Mouse (Mus musculus) MEL (cell line): ENCODE data around the gene Trim46. TPM values are rescaled to one million over a fixed set of nuclear protein-coding genes. Genes with fewer than 3 reads are reported as not detected.
A peak's percentile ranks its signal among the peaks of the same experiment; 100 is the strongest.

Experiments
- DNase-seq: peaks from one replicate; pipeline ENCODE4 v3.0.0; 2011; ENCODE audit warnings: low read depth, low spot score
- H3K27ac ChIP-seq: 2 replicates; pipeline ENCODE4 v1.5.1; 2012; ENCODE audit warnings: low read depth, mild to moderate bottlenecking, control low read depth, low read length, moderate library complexity; ENCODE audit not compliant: control insufficient read depth
- H3K27me3 ChIP-seq, 2 experiments: fragments of 150-350 bp in 1 of 2; sonication (generic) in 1 of 2; 2 replicates each; pipeline ENCODE4 v1.6.1; 2012; ENCODE audit warnings: low read length in 2 of 2, mild to moderate bottlenecking in 2 of 2, improper control_type of control experiment in 1 of 2, moderate library complexity in 1 of 2; ENCODE audit not compliant: insufficient read depth in 2 of 2, control insufficient read depth in 1 of 2
- H3K36me3 ChIP-seq, 2 experiments: 2 replicates each; pipeline ENCODE4 v1.6.1; 2012 to 2014; ENCODE audit warnings: low read length in 2 of 2, improper control_type of control experiment in 1 of 2, inconsistent platforms in 1 of 2, mild to moderate bottlenecking in 1 of 2; ENCODE audit not compliant: insufficient read depth in 2 of 2, control insufficient read depth in 1 of 2
- H3K4me1 ChIP-seq, 2 experiments: fragments of 150-350 bp in 1 of 2; sonication (generic) in 1 of 2; 2 replicates each; pipeline ENCODE4 v1.6.1; 2012; ENCODE audit warnings: low read length in 2 of 2, improper control_type of control experiment in 1 of 2, mild to moderate bottlenecking in 1 of 2; ENCODE audit not compliant: insufficient read depth in 2 of 2, control insufficient read depth in 1 of 2
- H3K4me3 ChIP-seq, 2 experiments: fragments of 150-350 bp in 1 of 2; sonication (generic) in 1 of 2; 2 replicates each; pipeline ENCODE4 v1.5.1; 2012; ENCODE audit warnings: low read depth in 2 of 2, low read length in 2 of 2, mild to moderate bottlenecking in 2 of 2, moderate library complexity in 2 of 2, control low read depth in 1 of 2, improper control_type of control experiment in 1 of 2; ENCODE audit not compliant: control insufficient read depth in 1 of 2, insufficient read depth in 1 of 2
- H3K79me2 ChIP-seq: 2 replicates; pipeline ENCODE4 v1.6.1; 2012; ENCODE audit warnings: mild to moderate bottlenecking, low read length, moderate library complexity; ENCODE audit not compliant: control insufficient read depth, poor library complexity, insufficient read depth
- H3K9ac ChIP-seq: 2 replicates; pipeline ENCODE4 v1.6.1; 2012; ENCODE audit warnings: low read depth, mild to moderate bottlenecking, control low read depth, low read length, moderate library complexity; ENCODE audit not compliant: control insufficient read depth, poor library complexity, severe bottlenecking
- H3K9me3 ChIP-seq: fragments of 150-350 bp; sonication (generic); replicated peaks from 2 replicates; pipeline ENCODE4 v1.6.1; 2012; ENCODE audit warnings: mild to moderate bottlenecking, low read length, improper control_type of control experiment, moderate library complexity; ENCODE audit not compliant: insufficient read depth
- BHLHE40 ChIP-seq: IDR thresholded peaks from 2 replicates; pipeline ENCODE4 v1.6.1; 2012; ENCODE audit warnings: low read depth, mild to moderate bottlenecking, inconsistent platforms, low read length, improper control_type of control experiment, borderline replicate concordance
- CHD1 ChIP-seq: IDR thresholded peaks from 2 replicates; pipeline ENCODE4 v1.6.1; 2012; ENCODE audit warnings: low read depth, mild to moderate bottlenecking, inconsistent platforms, low read length, improper control_type of control experiment
- E2F4 ChIP-seq: IDR thresholded peaks from 2 replicates; pipeline ENCODE4 v1.6.1; 2011; ENCODE audit warnings: low read depth, low read length, improper control_type of control experiment, borderline replicate concordance
- ETS1 ChIP-seq: IDR thresholded peaks from 2 replicates; pipeline ENCODE4 v1.6.1; 2012; ENCODE audit warnings: low read depth, mild to moderate bottlenecking, inconsistent platforms, low read length, improper control_type of control experiment, moderate library complexity
- GABPA ChIP-seq: IDR thresholded peaks from 2 replicates; pipeline ENCODE4 v1.6.1; 2012; ENCODE audit warnings: low read depth, mild to moderate bottlenecking, inconsistent platforms, low read length, improper control_type of control experiment, moderate library complexity
- GATA1 ChIP-seq: IDR thresholded peaks from 2 replicates; pipeline ENCODE4 v1.6.1; 2011; ENCODE audit warnings: low read depth, low read length, improper control_type of control experiment
- KAT2A ChIP-seq: conservative IDR thresholded peaks from 2 replicates; pipeline ENCODE4 v1.6.1; 2012; ENCODE audit warnings: low read depth, low read length, improper control_type of control experiment, inconsistent platforms
- MAFK ChIP-seq: IDR thresholded peaks from 2 replicates; pipeline ENCODE4 v1.6.1; 2011; ENCODE audit warnings: low read depth, mild to moderate bottlenecking, low read length, improper control_type of control experiment, borderline replicate concordance
- MEF2A ChIP-seq: IDR thresholded peaks from 2 replicates; pipeline ENCODE4 v1.6.1; 2014; ENCODE audit warnings: low read depth, mild to moderate bottlenecking, inconsistent platforms, low read length, improper control_type of control experiment; ENCODE audit not compliant: poor library complexity, insufficient replicate concordance, severe bottlenecking; ENCODE audit errors: extremely low read depth
- MXI1 ChIP-seq: IDR thresholded peaks from 2 replicates; pipeline ENCODE4 v1.6.1; 2011; ENCODE audit warnings: mild to moderate bottlenecking, low read depth, low read length, improper control_type of control experiment
- MYC ChIP-seq: IDR thresholded peaks from 2 replicates; pipeline ENCODE4 v1.6.1; 2011; ENCODE audit warnings: low read depth, mild to moderate bottlenecking, low read length, improper control_type of control experiment, moderate library complexity
- NRF1 ChIP-seq: IDR thresholded peaks from 2 replicates; pipeline ENCODE4 v1.6.1; 2014; ENCODE audit warnings: low read depth, mild to moderate bottlenecking, inconsistent platforms, low read length, improper control_type of control experiment, moderate library complexity; ENCODE audit not compliant: poor library complexity, insufficient read depth, severe bottlenecking
- POLR2AphosphoS2 ChIP-seq: IDR thresholded peaks from 2 replicates; pipeline ENCODE4 v1.6.1; 2011; ENCODE audit warnings: low read length, improper control_type of control experiment
- POLR2AphosphoS5 ChIP-seq: IDR thresholded peaks from 2 replicates; pipeline ENCODE4 v1.6.1; 2012; ENCODE audit warnings: low read depth, borderline replicate concordance, mild to moderate bottlenecking, inconsistent platforms, low read length, moderate library complexity, mixed read lengths
- RCOR1 ChIP-seq: IDR thresholded peaks from 2 replicates; pipeline ENCODE4 v1.6.1; 2012; ENCODE audit warnings: low read depth, mild to moderate bottlenecking, inconsistent platforms, low read length, improper control_type of control experiment
- SIN3A ChIP-seq: IDR thresholded peaks from 2 replicates; pipeline ENCODE4 v1.6.1; 2012; ENCODE audit warnings: low read length, improper control_type of control experiment, inconsistent platforms
- TAL1 ChIP-seq: IDR thresholded peaks from 2 replicates; pipeline ENCODE4 v1.6.1; 2012; ENCODE audit warnings: mild to moderate bottlenecking, inconsistent platforms, low read length, moderate library complexity, mixed read lengths
- TBP ChIP-seq: IDR thresholded peaks from 2 replicates; pipeline ENCODE4 v1.8.0; 2011; ENCODE audit warnings: low read depth, low read length, improper control_type of control experiment
- TCF12 ChIP-seq: IDR thresholded peaks from 2 replicates; pipeline ENCODE4 v1.6.1; 2014; ENCODE audit warnings: low read depth, mild to moderate bottlenecking, inconsistent platforms, low read length, improper control_type of control experiment, moderate library complexity
- USF1 ChIP-seq: IDR thresholded peaks from 2 replicates; pipeline ENCODE4 v1.6.1; 2014; ENCODE audit warnings: low read depth, mild to moderate bottlenecking, inconsistent platforms, low read length, improper control_type of control experiment, moderate library complexity
- ZC3H11A ChIP-seq: IDR thresholded peaks from 2 replicates; pipeline ENCODE4 v1.6.1; 2012; ENCODE audit warnings: low read depth, mild to moderate bottlenecking, inconsistent platforms, low read length, improper control_type of control experiment
- polyA plus RNA-seq, 2 experiments: library from polyadenylated mRNA; stranded (reverse) in 1 of 2; unstranded in 1 of 2; fragments of >175 nt in 1 of 2; fragments of >200 nt in 1 of 2; gene quantifications; 2 replicates each; pipeline versions ENCODE4 v1.2.1 to v1.2.4; 2012; ENCODE audit warnings: low replicate concordance in 2 of 2, low read depth in 1 of 2; ENCODE audit not compliant: insufficient read length in 2 of 2, insufficient read depth in 1 of 2, missing spikeins in 1 of 2
- total RNA-seq: library from RNA; depleted of rRNA; stranded (reverse); fragments of 300-350 nt; gene quantifications from 2 replicates; pipeline ENCODE4 v1.2.3, GENCODE M21; 2012

Gene Trim46
- total and polyA plus RNA-seq, 3 experiments, result 3.3 to 7.7 TPM; not detected in 1

DNA sequence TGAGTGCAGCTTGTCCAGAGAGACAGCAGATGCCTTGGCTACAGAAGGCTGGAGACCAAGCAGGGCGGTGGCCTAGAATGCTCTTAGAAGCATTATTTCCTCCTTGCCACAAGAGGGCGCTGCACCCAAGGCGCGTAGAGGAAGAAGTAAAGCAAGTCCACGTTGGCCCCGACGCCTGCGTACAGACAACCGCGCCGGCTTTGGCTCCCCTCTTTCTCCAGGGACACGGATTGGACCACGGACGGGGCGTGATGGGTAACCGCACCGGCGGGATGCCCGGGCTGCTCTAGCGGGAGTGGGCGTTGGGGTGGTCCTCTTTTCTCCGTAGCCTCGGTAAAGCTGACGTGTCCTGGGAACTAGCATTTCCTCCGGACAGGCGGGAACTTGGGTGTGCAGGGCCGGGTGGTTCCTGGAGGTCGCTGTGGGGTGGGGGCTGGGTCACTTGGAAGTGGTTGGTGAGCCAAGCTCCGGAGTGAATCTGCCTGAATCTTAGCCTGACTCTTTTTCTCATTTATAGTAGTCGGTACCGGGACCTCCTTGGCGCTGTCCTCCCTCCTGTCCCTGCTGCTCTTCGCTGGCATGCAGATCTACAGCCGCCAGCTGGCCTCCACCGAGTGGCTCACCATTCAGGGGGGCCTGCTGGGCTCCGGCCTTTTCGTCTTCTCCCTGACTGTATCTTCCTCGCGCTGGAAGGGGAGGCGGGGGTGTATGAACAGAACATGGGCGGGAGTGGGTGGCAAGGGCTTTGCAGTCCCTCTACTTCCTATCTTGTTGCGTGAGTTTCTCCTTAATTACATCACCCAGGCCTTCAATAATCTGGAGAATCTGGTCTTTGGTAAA, at the start of gene Trim46 (continued):
- TF ChIP-seq RCOR1 (peak; percentile 65; the same call in 1 of the 2 replicates), TCF12 (peak; percentile 70), GATA1 (no peak), MYC (peak; percentile 77), MXI1 (peak; percentile 84)
- TF ChIP-seq, all 39 proteins: peak for 24

DNA sequence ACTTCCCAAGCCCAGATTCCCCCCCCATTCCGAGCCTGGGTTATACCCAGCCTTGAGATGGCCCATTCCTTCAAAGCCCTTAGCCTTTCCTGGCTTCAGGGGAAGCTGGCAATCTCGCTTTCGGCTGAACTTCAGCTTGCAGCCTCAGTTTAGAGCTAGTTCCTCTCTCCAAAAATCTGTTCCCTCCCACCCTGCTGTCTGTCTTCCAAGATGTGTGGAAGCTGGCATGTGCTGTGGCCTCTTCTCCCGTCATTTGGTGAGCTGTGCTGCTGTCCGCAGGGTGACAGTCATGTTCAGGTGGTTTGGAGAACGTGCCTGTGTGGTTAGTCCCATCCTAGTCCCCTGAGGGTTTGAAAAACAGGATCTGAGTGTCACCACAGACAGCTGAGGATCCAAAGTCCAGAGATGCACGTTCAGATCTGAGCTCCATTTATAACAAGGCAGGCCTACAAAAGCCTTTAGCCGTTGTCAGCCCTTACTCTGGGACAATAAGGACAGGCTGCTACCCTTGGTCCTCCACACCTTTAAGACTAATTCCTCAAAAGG, 49.6 kb upstream of the Trim46 start:
- no peak for DNase-seq
- H3K4me1 ChIP-seq, result peaks cover 12 to 22% of the 10 kb centered on the region in 2 experiments
- H3K36me3 ChIP-seq, result peaks cover 0 to 13% of the 10 kb centered on the region in 2 experiments; a peak in 2 of 4 replicates
- no peak overlapping the region for H3K9ac ChIP-seq
- H3K79me2 ChIP-seq, result no peaks in the 10 kb centered on the region
- H3K27ac ChIP-seq, result no peak overlapping the region
- no peaks in the 10 kb centered on the region for H3K27me3 ChIP-seq
- TF ChIP-seq E2F4, result no peak
- TF ChIP-seq TAL1, result no peak
- TF ChIP-seq TBP, result no peak
- no peak for TF ChIP-seq MAFK
- TF ChIP-seq ETS1, result no peak
- no peak for TF ChIP-seq CHD1
- no peak for TF ChIP-seq NRF1
- no peak for TF ChIP-seq BHLHE40
- TF ChIP-seq POLR2AphosphoS5, result no peak
- TF ChIP-seq RCOR1, result no peak
- no peak for TF ChIP-seq SIN3A
- TF ChIP-seq ZC3H11A, result no peak
- no peaks in the 10 kb centered on the region for H3K9me3 ChIP-seq
- no peak overlapping the region for H3K4me3 ChIP-seq

DNA sequence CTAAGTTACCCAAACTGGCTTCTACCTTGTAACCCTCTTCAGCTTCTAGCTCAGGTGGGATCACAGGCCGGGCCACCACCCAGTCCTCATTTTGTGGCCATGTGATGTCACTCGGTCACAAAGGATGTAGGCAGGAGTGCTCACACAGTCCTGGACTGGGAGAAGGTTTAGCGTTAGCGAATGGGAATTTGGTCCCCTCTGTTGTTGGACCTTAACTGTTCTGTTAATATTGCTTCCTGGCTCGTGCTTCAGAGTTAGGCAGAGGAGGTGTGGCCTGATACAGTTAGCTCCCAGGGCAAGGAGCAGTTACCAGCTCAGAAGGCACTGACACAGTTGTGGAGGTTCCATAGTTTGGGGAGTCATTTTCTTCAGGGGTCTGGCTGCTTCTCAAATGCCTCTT, 48.1 kb upstream of the Trim46 start:
- H3K9me3 ChIP-seq, result no peaks in the 10 kb centered on the region
- H3K9ac ChIP-seq, result no peak overlapping the region
- H3K4me3 ChIP-seq, result no peak overlapping the region
- peaks cover 0 to 13% of the 10 kb centered on the region in 2 experiments; a peak in 2 of 4 replicates for H3K36me3 ChIP-seq
- H3K27ac ChIP-seq, result no peak overlapping the region
- H3K4me1 ChIP-seq, result peaks cover 12 to 22% of the 10 kb centered on the region in 2 experiments
- TF ChIP-seq POLR2AphosphoS5 (no peak), USF1 (no peak), E2F4 (no peak), KAT2A (no peak), MAFK (no peak), MEF2A (no peak), POLR2AphosphoS2 (no peak), TAL1 (no peak), GABPA (no peak)
- TF ChIP-seq, all 39 proteins: peak for 0
- DNase-seq, result no peak
- no peaks in the 10 kb centered on the region for H3K79me2 ChIP-seq
- H3K27me3 ChIP-seq, result peaks cover 0 to 2% of the 10 kb centered on the region in 2 experiments; a peak in 1 of 4 replicates
